Mouse (Mus musculus): ENCODE data around the gene Eif5a.

Eif5a gene

DNA sequence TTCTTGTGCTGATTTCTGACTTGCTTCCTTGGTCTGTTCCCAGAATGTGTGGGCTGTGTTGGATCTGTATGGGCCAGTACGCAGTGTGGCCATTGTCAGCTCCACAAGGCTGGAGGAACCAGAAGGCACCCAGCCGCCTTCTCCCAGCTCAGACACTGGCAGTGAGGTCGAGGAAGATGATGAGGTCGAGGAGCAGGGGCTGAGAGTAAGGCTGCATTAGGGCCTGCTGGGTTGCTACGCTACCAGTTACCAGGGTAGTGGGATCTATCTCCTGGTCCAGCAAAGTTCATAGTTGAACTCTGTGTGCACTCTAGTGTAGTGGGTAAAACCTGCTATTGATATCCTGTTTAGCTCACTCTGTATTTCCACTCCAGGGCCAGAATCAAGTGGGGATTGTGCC lies 12.6 kb downstream of the Eif5a start:
- no peak for DNase-seq (ENCODE audit: inconsistent age in 2 of 2, low spot score in 1 of 2)

DNA sequence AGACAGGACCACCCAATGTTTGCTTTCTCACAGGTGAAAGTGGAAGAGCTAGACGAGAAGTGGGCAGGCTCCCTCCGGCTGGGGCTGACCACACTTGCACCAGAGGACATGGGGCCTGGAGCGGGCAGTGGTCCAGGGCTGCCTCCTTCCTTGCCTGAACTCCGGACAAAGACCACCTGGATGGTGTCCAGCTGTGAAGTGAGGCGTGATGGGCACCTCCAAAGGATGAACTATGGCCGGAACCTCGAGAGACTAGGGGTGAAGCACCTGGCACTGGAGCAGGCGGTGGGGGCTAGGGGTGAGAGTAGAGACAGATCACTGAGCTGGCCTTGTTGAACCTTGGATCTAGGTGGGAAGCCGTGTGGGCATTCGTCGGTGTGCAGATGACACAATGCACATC lies 13.1 kb downstream of the Eif5a start:
- DNase-seq (ENCODE audit: inconsistent age in 2 of 2, low spot score in 1 of 2) = peak in 1 of 2 experiments; percentile 21

- DNase-seq (ENCODE audit: inconsistent age in 2 of 2, low spot score in 1 of 2) = peak in 1 of 2 experiments; percentile 33
These were observed 17.4 kb downstream of the Eif5a start for GRCm38 (mm10) chr11:69904311-69904710.

- DNase-seq (ENCODE audit: inconsistent age in 2 of 2, low spot score in 1 of 2) = no peak
These were observed 18.8 kb downstream of the Eif5a start for GRCm38 (mm10) chr11:69902972-69903371.

DNA sequence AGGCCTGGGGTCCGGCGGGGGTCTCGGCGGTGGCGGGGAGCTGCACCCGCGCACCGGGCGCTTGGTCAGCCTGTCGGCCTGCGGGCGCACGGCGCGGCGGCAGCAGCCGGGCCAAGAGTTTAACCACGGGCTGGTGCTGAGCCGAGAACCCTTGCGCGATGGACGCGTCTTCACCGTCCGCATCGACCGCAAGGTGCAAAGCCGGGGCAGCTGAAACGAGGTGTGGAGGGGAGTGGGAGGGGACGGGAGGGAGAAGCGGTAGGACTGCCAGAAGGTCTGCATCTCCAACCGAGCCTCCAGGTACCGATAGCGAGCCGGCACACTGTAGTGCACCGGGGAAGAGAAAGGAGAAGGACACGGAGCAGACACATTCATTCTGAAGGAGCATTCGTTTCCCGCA lies 19.8 kb downstream of the Eif5a start:
- DNase-seq (ENCODE audit: inconsistent age in 2 of 2, low spot score in 1 of 2) = no peak

DNA sequence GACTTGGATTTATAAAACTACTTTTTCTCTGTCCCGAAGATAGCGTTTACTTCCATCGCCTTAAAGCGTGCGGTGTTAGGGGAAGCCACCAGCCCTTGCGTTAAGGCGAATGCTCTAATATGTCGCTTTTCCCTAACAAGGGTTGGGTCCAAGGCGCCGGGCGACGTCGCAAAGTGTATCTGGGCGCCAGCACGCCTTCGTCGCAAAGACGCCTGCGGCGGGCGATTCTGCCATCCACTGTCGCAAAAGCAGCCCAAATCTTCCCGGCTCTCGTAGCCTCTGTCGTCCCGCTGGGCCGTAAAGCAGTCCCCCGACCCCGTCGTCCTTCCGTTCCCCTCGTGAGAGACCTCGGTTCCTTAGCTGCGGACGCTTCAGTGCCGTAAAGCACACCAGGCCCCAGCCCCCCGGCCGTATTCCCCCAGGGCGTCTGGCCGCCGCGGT lies 20.3 kb downstream of the Eif5a start:
- DNase-seq (ENCODE audit: inconsistent age in 2 of 2, low spot score in 1 of 2) = peak; percentile 98

DNA sequence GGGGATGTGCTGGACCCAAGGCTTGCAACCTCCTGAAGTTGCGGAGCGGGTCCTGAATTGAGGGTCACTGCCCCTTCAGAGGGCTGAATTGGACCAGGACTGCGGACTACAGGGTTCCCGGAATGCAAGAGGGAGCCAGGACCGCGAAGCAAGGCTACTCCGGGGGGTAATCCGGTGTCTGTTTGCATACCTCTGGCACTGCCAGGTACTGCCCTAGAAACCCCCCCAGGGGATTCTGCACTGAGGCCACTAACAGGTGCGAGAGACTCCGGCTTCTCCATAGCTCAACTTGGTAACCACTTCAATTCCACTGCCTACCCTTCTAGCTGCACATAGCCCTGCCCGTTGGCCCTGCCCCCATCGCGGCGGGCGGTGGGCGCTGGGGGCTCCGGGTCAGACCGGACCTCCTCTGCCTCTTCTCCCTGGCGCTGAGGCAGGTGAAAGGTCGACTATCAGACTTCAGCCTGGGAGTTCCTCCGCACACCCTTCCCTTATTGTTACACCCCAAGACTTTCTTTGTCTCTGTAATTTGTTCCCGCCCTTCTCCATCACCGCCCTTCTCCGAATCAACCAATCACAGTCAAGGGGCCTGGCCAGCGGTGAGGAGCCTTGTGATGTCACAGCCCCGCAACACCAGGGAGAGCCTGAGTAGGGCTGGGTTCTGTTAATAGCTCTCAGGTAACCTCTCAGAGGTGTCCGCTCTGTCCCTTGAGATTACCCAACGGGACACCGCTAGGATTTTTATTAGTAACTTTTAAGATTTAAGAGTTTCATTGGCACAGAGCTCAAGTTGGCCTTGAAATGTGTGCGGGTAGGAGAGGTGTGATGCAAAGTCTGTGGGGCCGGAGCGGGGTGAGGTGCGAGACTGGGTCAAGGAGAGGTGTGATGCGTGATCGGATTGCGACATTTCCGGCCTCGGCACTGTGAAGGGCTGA lies 21.0 kb downstream of the Eif5a start, which contains the start of the genes 2810408A11Rik and Neurl4:
2810408A11Rik (minus strand) TSS at position 517 of the 935 bp plus-strand sequence.
Neurl4 (plus strand) TSS at position 602 of the 935 bp plus-strand sequence.
- peak; percentile 92 to 97 for DNase-seq (ENCODE audit: inconsistent age in 2 of 2, low spot score in 1 of 2)

- peak in 1 of 2 experiments; percentile 53 for DNase-seq (ENCODE audit: inconsistent age in 2 of 2, low spot score in 1 of 2)
These were observed 21.9 kb downstream of the Eif5a start for GRCm38 (mm10) chr11:69899870-69900269.

DNA sequence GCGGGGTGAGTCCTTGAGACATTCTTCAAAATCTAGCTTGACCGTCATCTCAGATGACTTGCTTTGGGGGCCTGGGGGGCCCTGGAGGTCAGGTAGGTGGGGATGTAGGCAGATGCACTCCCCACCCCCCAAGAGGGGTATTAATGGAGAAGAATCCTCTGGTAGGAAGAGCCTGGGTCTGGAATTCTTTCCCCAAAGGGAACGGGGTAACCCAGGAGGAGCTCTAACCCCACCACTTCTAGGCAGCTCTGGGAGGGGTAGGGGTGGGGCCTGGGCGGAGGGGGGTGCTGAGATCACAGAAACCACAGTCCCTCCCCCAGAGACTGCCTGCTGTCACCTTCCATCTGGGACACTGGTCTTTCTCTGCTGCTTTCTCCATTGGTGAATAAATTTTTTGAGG lies 26.5 kb downstream of the Eif5a start, which contains the start of gene Acap1:
Acap1 (minus strand) TSS at position 249 of the 400 bp plus-strand sequence.
- DNase-seq (ENCODE audit: inconsistent age in 2 of 2, low spot score in 1 of 2) = no peak

DNA sequence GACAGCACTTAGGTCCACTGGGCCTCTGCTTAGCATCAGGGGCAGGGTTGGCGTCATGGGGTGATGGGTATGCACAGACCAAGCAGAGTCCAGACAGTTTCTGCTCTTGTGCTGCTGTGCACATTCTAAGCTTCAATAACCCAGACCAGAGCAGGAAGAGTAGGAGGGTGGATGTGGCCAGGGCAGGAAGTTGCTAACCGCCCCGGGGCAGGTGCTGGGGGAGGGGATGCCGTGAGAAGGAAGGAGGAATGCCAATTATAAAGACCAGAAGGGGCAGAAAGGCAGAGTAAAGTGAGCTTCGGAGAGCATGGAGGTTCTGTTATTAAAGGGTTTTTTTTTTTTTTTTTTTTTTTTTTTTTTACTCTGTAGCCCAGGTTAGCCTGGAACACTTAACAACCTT lies 27.1 kb downstream of the Eif5a start:
- peak in 1 of 2 experiments; percentile 25 for DNase-seq (ENCODE audit: inconsistent age in 2 of 2, low spot score in 1 of 2)

DNA sequence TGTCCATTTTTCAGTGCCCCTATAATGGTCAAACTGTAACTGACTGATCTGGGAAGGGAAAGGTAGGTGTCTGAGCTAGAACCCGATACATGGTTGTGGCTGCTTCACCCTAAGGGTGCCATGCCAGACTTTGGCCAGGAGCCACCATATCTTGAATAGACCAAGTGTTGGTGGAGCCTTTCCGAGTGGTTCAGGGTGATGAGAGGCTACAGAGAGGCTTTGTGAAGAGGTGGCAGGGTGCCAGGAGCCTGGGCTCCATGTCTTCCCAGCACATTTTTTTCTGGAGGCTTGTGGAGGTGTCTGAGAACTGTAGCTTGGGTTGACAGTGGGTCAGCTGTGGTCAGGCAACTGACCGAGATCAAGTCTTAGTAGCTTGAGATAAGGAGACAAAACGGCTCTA lies 30.3 kb downstream of the Eif5a start:
- peak in 1 of 2 experiments; percentile 37 for DNase-seq (ENCODE audit: inconsistent age in 2 of 2, low spot score in 1 of 2)

- DNase-seq (ENCODE audit: inconsistent age in 2 of 2, low spot score in 1 of 2) = peak in 1 of 2 experiments; percentile 28
These were observed 34.7 kb downstream of the Eif5a start for GRCm38 (mm10) chr11:69886907-69887635.

DNA sequence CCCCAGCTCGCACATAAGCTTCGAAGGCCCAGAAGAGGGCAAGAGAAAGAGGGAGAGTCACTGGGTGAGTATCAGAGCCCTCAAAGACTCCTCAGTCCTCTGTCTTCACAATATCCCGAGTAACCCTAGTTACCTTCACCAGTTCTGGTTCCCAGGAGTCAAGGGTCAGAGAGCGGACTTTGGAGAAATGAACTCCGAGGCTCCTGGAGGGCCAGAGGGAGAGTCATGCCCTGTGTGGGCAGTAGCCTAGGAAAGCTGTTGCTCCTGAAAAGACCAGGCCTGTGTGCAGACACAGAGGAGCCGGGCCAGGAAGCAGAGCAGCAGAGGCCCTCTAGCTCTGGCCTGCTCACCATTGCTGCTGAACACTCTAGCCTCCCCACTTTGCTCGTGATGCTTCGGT lies 37.1 kb downstream of the Eif5a start:
- no peak for DNase-seq (ENCODE audit: inconsistent age in 2 of 2, low spot score in 1 of 2)

DNA sequence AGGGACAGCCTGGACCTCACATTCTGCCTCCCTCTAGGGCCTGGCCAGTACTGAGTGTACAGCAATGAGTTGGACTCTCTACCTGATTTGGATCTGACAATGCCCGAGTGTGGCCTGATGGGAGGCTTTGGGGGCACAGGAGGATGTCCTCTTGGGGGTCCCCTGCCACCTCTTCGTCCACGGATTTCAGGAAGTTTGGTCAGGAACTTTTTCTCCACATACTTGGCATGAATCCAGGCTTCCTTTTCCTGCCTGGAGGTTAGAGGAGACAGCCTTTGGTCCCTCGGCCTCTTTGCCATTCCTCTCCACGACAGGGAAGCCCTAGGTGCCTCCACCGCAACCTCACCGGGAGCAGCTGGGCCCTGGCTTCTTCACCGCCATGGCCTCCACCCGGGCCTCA lies 37.5 kb downstream of the Eif5a start:
- DNase-seq (ENCODE audit: inconsistent age in 2 of 2, low spot score in 1 of 2) = peak; percentile 20 to 62

GRCm38 (mm10) chr11:69883527-69884151 lies 38.1 kb downstream of the Eif5a start:
- DNase-seq (ENCODE audit: inconsistent age in 2 of 2, low spot score in 1 of 2) = peak; percentile 29 to 42

GRCm38 (mm10) chr11:69883066-69883465 lies 38.7 kb downstream of the Eif5a start:
- peak; percentile 24 to 62 for DNase-seq (ENCODE audit: inconsistent age in 2 of 2, low spot score in 1 of 2)

GRCm38 (mm10) chr11:69881787-69882670 lies 39.7 kb downstream of the Eif5a start:
- peak; percentile 19 to 39 for DNase-seq (ENCODE audit: inconsistent age in 2 of 2, low spot score in 1 of 2)

DNA sequence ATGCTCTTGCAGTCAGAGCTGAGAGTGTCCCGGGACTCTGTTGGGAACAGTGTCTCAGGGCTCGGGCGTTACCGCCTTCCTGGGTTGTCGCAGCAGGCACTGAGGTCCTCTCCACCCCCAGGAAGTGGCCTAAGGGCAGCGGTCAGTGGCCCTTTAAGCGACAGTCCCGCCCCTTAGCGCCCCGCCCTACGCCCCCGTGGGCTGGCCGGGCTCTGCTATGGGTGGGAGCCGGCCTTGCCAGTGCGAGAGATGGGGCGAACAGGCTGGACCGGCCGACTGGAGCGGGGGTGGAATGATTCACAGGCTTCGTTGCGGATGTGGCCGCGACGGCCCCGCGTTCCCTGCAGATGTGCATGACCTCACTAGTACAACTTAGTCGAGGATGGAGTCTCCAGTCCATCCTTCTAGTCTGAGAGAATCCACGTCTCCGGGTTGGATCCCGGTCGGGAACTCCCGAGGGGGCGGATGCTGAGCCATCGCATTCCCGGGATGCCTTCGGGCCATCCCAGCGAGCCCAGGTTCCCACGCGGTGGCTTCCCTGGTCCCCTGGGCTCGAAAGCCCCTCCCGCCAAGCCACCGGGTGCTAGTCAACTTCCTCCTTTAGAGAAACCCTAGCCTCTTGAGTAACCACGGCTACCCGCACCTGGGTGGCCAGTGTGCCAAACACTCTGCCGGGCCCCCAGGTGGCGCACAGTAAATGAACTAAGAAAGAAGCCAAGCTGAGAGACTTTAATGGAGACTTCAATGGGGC lies 40.7 kb downstream of the Eif5a start, which contains the start of gene Kctd11:
Kctd11 (minus strand) TSS at position 554 of the 751 bp plus-strand sequence.
- peak; percentile 95 to 97 for DNase-seq (ENCODE audit: inconsistent age in 2 of 2, low spot score in 1 of 2)

DNA sequence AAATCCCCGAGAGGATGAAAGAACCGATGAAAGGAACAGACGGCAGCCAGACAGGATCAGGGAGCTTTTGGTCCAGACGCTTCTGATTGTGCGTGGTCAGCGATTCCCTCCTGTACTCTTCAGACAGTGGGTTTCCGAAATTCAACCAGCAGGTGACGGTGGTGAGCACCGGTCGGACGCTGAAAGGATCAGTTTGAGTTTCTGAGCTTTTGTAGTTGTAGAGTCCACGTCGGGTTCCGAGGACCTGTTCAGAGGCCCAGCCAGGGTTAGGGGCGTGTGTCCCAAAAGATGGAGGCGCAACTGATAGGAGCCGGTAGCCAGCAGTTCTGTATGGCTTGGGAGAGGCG lies 41.3 kb downstream of the Eif5a start:
- no peak for DNase-seq (ENCODE audit: inconsistent age in 2 of 2, low spot score in 1 of 2)
